Mouse (Mus musculus): ENCODE measurements around the gene Psma1. TPM values are rescaled to one million over a fixed set of nuclear protein-coding genes. Genes with fewer than 3 reads are reported as not detected.
A peak's percentile ranks its signal among the peaks of the same experiment; 100 is the strongest.

Psma1 gene
- total RNA-seq, 2 experiments from 2014 or later = 111 to 112 TPM

DNA sequence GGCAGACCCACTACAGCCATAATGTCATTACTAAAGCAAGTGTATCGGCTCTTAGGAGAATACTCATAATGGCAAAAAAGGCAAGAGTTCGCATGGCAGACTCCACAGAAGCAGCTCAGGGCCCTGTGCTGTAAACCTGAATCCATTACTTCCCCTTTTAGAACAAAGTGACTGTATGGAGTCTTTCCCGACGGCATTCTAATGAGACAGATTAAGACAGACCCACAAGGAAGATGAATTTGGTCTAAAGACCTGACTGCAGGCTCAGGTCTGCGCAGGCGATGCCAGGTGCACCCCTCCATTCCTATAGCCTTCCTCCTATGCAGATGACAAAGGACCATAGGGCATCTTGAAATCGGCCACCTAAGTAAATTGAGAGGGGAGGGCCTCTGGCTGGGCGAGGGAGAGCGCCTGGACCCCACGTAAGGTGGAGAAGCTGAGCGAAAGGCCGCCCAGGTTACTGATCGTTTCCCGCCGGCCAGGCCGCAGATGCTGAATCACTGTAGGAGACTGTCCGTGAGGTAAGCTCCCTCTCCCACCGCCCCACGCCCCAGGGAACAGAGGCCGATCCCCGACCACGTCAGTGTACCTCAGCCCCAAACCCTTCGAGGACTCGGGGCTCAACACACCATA, 430 bp downstream of the Psma1 start:
- DNase-seq (ENCODE audit: low spot score in 2 of 2) = peak in 1 of 2 experiments; percentile 30

DNA sequence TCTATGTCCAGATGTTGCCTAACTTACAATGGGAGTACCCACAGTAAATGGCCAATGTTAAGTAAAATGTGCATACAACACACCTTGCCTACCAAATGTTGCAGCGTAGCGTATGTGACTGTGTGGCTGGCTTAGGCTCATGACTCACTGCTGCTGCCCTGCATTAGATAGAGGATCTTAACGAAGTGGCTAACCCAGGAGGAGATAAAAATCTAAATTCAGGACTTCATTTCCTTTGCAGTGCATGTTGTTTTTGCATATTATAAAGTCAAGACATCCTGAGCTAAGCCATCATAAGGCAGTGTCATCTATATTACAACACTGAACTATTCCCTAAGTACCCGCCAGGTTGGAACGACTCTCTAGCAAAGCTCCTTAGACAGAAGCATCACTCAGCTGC, 7.5 kb downstream of the Psma1 start:
- DNase-seq (ENCODE audit: low spot score in 2 of 2) = no peak

DNA sequence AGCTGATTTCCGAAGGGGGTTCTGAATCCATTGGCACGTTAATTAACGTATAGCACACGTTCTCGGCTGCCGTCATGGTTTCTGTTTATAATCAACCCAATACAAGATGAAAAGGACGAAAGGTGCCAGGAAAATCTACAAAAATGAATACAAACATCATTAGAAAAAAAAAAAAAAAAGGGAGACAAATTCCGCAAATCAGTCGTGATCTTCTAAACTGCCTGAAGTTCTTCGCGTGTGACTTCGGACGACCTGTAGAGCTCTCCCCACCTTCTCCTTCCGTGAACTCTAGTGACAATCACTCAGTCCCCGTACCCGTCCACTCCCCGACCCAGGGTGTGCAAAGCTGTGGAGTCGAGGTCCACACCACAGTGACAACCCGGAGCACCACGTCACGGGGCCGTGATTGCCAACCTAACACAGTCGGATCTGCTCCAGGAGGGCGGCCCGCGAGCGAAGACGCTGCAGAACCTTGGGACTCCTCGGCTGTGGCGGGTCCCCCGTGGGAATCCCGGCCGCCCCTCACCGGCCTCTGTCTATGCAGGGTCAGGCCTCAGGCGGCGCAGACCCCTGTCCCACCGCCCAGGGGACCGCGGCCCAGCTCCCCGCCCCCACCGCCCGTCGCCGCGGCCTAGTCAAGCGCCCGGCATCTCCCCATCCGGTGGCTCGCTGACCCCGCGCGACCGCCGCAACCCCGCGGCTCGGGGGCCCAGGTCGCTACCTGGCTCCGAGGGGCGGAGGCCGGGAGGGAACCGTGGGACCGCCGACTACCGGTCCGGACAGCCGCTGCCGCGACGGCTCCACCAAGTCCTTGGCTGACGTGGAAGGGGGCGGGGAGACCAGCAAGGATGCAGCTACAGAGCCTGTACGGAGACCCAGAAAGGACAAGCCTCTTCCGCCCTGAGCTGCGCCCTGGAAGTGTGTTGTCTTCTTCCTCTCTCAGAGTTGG, 21.8 kb downstream of the Psma1 start, which contains the start of gene Copb1:
Copb1 (minus strand) TSS at position 827 of the 949 bp plus-strand sequence.
- DNase-seq (ENCODE audit: low spot score in 2 of 2) = peak; percentile 85 to 96

DNA sequence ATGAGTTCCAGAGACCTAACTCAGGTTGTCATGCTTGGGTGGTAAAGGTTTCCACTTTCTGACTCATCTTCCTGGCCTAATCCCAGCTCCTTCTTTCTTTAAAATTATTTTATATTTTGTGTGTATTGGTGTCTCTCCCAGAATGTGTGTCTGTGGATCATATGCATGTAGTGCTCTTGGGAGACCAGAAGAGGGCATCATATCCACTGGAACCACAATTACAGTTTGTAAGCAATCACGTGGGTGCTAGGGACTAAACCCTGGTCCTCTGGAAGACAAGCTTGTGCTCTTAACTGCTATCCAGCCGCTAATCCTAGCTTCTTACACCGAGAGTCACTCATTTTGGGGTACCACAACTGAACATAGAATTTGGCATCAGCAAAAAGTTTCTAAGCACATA, 24.2 kb downstream of the Psma1 start:
- DNase-seq (ENCODE audit: low spot score in 2 of 2) = no peak

DNA sequence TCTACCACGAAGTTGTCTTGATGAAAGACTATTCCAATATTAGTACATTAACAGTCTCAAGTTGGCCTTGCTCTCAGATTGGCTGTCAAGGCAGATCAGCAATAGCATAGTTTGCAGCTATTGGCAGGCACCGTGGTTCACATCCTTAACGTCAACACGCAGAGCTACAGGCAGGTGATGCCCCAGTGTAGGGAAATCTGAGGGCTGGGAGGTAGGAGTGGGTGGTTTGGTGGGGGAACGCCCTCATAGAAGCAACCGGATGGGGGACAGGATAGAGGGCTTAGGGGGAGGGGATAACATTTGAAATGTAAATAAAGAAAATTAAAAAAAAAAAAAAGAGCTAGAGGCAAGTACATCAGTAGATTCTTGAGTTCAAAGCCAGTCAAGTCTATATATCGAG, 41.9 kb downstream of the Psma1 start:
- no peak for DNase-seq (ENCODE audit: low spot score in 2 of 2)

DNA sequence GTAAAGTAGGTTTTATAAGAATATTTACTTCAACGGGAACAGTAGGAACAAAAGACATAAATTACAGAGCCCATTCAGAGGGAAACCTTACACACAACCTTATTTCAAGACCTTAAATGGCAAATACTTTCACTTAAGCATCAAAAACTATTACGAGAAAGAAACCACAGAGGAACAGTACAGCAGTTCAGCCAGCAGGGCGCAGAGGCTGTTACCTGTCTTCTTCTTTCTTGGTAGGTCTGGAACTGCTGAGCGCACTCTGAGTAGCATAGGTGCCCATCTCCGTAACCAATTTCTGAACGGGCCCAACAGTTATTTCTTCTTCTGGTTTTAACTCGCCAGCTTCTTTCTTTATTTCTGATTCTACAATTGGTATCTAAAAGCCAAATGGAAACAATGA, 42.9 kb downstream of the Psma1 start:
- DNase-seq (ENCODE audit: low spot score in 2 of 2) = no peak

DNA sequence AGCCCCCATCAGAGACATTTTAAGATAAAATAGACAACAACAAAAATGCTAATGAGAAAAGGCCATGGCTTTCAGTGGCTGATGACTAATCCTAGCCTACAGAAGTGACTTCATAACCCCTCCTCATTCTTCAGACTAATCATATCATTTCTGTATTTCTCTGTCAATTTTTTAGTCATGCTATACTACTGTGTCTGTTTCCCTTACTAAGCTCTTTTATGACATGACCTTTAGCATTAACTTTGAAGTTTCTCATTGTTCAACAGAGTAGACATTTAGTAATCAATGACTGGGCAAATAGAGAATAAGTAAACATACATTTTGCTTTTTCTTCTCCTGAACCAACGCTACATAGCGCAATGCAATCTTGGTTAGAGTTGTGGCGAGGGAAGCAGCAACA, 44.1 kb downstream of the Psma1 start:
- no peak for DNase-seq (ENCODE audit: low spot score in 2 of 2)

DNA sequence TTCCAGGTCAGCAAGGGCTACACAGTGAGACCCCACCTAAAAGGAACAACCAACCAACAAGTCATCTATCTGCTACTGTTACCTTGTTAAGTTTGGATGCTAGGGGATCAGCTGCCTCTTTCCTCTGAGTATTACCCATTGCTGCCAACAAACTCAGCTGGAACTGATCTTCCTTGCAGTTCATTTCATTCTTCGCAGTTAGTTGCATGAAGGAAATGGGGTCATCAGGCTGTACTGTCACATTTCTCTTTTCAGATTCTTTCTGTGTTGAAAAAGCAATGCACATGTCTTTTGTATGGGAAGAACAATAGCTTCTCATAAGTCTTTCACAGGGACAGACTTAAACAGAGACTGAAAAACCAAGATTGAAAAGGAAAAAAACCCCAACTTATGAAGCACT, 49.4 kb downstream of the Psma1 start:
- DNase-seq (ENCODE audit: low spot score in 2 of 2) = no peak

DNA sequence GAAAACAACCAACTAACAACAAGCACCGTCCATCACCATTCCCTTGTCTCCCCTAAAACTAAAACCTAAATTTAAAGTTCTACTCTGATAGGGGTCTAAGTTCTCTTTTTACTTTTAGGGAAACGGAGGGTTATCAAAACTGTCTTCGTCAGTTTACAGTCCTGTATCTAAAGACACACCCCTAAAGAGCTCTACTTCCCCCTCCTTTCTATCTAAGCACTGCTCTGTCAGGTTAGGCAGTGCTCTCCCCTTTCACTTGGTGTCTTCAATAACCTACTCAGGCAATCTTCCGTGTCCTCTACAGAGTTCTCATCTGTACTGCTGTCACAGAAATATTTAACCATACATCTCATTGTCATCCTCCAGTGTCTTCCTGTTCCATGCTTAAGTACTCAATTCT, 55.5 kb downstream of the Psma1 start:
- no peak for DNase-seq (ENCODE audit: low spot score in 2 of 2)

DNA sequence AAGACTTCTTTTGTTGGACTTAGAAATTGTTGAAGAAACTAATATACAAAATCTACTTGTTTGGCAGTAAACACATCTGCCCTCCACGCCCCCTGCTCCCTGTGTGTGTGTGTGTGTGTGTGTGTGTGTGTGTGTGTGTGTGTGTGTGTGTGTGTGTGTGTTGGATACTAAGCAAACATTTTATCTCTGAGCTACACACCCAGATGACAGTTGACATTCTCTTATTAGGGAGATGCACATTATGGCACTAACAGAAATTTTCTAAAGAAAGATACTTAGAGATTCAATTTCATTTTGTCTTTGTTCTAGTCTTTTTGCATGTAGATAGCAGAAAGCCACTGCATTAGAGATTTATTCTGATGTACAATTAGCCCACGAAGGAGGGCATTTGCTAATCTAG, 59.0 kb downstream of the Psma1 start:
- no peak for DNase-seq (ENCODE audit: low spot score in 2 of 2)

Other genes starting within 250 kb of the Psma1 start
- 10 to 100 TPM; 23.4 to 23.7 TPM for gene Rras2, start 158.3 kb downstream of the Psma1 start, total RNA-seq (2021)
- gene Copb1, start 21.4 kb downstream of the Psma1 start, total RNA-seq (2021) = 10 to 100 TPM; 58.1 to 61.2 TPM
- gene Pde3b, start 139.2 kb upstream of the Psma1 start, total RNA-seq (2021) = 10 to 100 TPM in 1 of 2 experiments, 1 to 10 TPM in 1; 9.4 to 10.3 TPM